In genomic region chr6:146955896-146956295, GRCm38 (mm10) we compare ENCODE assay signal across 9 mouse cellular contexts. TPM values are rescaled to one million over a fixed set of nuclear protein-coding genes. Genes with fewer than 3 reads are reported as not detected.
DNase-seq lines count a peak whose midpoint lies in the region; ATAC-seq lines count a peak whose summit lies in the region.
"Had no signal": no experiment of that assay in that cellular context is flagged by ENCODE, and none has a peak within 500 bp of the region (broad histone marks: within the 10 kb centered on the region; RNA-seq: fewer than 3 reads in every experiment).

No protein-coding gene starts in this region.

- 0 out of 2 replicates have a peak, but pooled peaks have one; percentile 46 for ATAC-seq in hindbrain, embryonic 12.5 days (ENCODE audit: low FRiP score)

- WGBS in hindbrain, embryonic 12.5 days, result 34% methylated on average over 12 of the region's 12 CpGs
- 23% methylated on average over 12 of the region's 12 CpGs for WGBS in midbrain, embryonic 10.5 days

- H3K4me1 ChIP-seq in hindbrain, embryonic 12.5 days, result peaks cover 7% of the 10 kb centered on the region; the same call in 1 of the 2 replicates
- peaks cover 14% of the 10 kb centered on the region for H3K4me1 ChIP-seq in midbrain, embryonic 10.5 days

- intact Hi-C loops in heart, postnatal 10 days (cut with DNase I), result no loop called here

- H3K4me2 ChIP-seq in hindbrain, embryonic 12.5 days (replicated peaks), result no peak overlapping the region; the same call in 1 of the 2 replicates
- H3K4me2 ChIP-seq: embryonic facial prominence, embryonic 13.5 days had no signal

- H3K27me3 ChIP-seq in hindbrain, embryonic 12.5 days, result no peaks in the 10 kb centered on the region
- no peaks in the 10 kb centered on the region for H3K27me3 ChIP-seq in midbrain, embryonic 10.5 days (ENCODE audit: low read depth, poor library complexity, severe bottlenecking)
- H3K27me3 ChIP-seq: embryonic facial prominence, embryonic 13.5 days had no signal

- H3K9me3 ChIP-seq in hindbrain, embryonic 12.5 days (replicated peaks), result no peaks in the 10 kb centered on the region
- no peaks in the 10 kb centered on the region for H3K9me3 ChIP-seq in midbrain, embryonic 10.5 days (replicated peaks)
- H3K9me3 ChIP-seq: embryonic facial prominence, embryonic 13.5 days had no signal

- H3K4me3 ChIP-seq in hindbrain, embryonic 12.5 days, result no peak overlapping the region
- no peak overlapping the region for H3K4me3 ChIP-seq in midbrain, embryonic 10.5 days
- H3K4me3 ChIP-seq: embryonic facial prominence, embryonic 13.5 days had no signal

- peak; percentile 90 for DNase-seq in heart, adult 11 months
- DNase-seq in heart, postnatal 10 days, result no peak
- DNase-seq in ovary, postnatal 36 days (ENCODE audit: low spot score), result peak; percentile 28
- DNase-seq in ovary, postnatal 10 days (ENCODE audit: low spot score), result no peak
- peak; percentile 22 for DNase-seq in midbrain, embryonic 10.5 days (ENCODE audit: low spot score)
- DNase-seq in thymus, adult 18-20 months, result no peak
- DNase-seq in gastrocnemius, postnatal 4 days (ENCODE audit: low spot score in 2 of 2), result no peak

- no peak overlapping the region for H3K9ac ChIP-seq in hindbrain, embryonic 12.5 days
- H3K9ac ChIP-seq: embryonic facial prominence, embryonic 13.5 days had no signal

- H3K36me3 ChIP-seq in hindbrain, embryonic 12.5 days, result no peaks in the 10 kb centered on the region
- H3K36me3 ChIP-seq in midbrain, embryonic 10.5 days, result no peaks in the 10 kb centered on the region
- H3K36me3 ChIP-seq: embryonic facial prominence, embryonic 13.5 days had no signal

- no peak overlapping the region for H3K27ac ChIP-seq in hindbrain, embryonic 12.5 days
- 0 out of 2 replicates have a peak overlapping the region, but pooled peaks have one; percentile 19 for H3K27ac ChIP-seq in midbrain, embryonic 10.5 days (replicated peaks)
- H3K27ac ChIP-seq: embryonic facial prominence, embryonic 13.5 days had no signal

RNA-seq across cellular contexts. Expression of gene 1700034J05Rik, which starts 1.7 kb away (rescaled TPM):
- total RNA-seq in heart, postnatal 10 days (2021), result not detected
- 0.10 and 0.13 TPM in 2 replicates for polyA plus RNA-seq in hindbrain, embryonic 12.5 days (2016; fragmentation: Nextera tagmentation; extraction: Ambion mirVana)
- 0.11 TPM in 2 replicates for polyA plus RNA-seq in midbrain, embryonic 10.5 days (2016; fragmentation: Nextera tagmentation; extraction: Ambion mirVana)
- total RNA-seq in gastrocnemius, postnatal 4 days (2021), result not detected

Comparison
In these comparisons a context has a peak if more than half of its experiments do, and no peak if none do; other contexts are left out.
1. DNase-seq: peak in heart, adult 11 months (single experiment), ovary, postnatal 36 days (single experiment) and midbrain, embryonic 10.5 days (single experiment); none in heart, postnatal 10 days (0 of 2), ovary, postnatal 10 days (single experiment), thymus, adult 18-20 months (0 of 2) and gastrocnemius, postnatal 4 days (0 of 2).